Comparison of ENCODE assay signal across 25 mouse cellular contexts in genomic region chr13:112624622-112625021, GRCm38 (mm10). TPM values are rescaled to one million over a fixed set of nuclear protein-coding genes. Genes with fewer than 3 reads are reported as not detected.
"Had no signal": no experiment of that assay in that cellular context is flagged by ENCODE, and none has a peak within 500 bp of the region (broad histone marks: within the 10 kb centered on the region; RNA-seq: fewer than 3 reads in every experiment).

No protein-coding gene starts in this region.

- H3K4me1 ChIP-seq: limb, embryonic 12.5 days; limb, embryonic 15.5 days; midbrain, embryonic 12.5 days; midbrain, embryonic 15.5 days; neural tube, embryonic 12.5 days; neural tube, embryonic 15.5 days had no signal

- ATAC-seq: intestine, embryonic 16.5 days; liver, postnatal 0 days; lung, postnatal 0 days; midbrain, embryonic 15.5 days had no signal

- DNase-seq: kidney, adult 2 months; kidney, postnatal 36 days; layer of hippocampus, postnatal 36 days; left cerebral cortex, postnatal 4 days; liver, postnatal 0 days; lung, embryonic 14.5 days; retina, postnatal 1 day; right cerebral cortex, postnatal 25 days; spleen, adult 18-20 months; thymus, adult 2 months; thymus, postnatal 14 days; thymus, postnatal 4 days had no signal

- H3K27ac ChIP-seq: kidney, postnatal 0 days; limb, embryonic 12.5 days; limb, embryonic 15.5 days; liver, embryonic 14.5 days; macrophage; midbrain, embryonic 12.5 days; midbrain, embryonic 15.5 days; neural tube, embryonic 12.5 days; neural tube, embryonic 15.5 days; stomach, postnatal 0 days had no signal

- H3K4me2 ChIP-seq: limb, embryonic 12.5 days; limb, embryonic 15.5 days; liver, embryonic 11.5 days; lung, embryonic 14.5 days; midbrain, embryonic 12.5 days; midbrain, embryonic 15.5 days; neural tube, embryonic 12.5 days; neural tube, embryonic 15.5 days had no signal

- H3K9me3 ChIP-seq: limb, embryonic 12.5 days; limb, embryonic 15.5 days; midbrain, embryonic 12.5 days; midbrain, embryonic 15.5 days; neural tube, embryonic 12.5 days; neural tube, embryonic 15.5 days had no signal

- H3K9ac ChIP-seq: limb, embryonic 12.5 days; limb, embryonic 15.5 days; liver, embryonic 14.5 days; liver, postnatal 0 days; lung, embryonic 14.5 days; midbrain, embryonic 12.5 days; midbrain, embryonic 15.5 days; neural tube, embryonic 12.5 days; neural tube, embryonic 15.5 days had no signal

- H3K27me3 ChIP-seq: limb, embryonic 15.5 days; midbrain, embryonic 12.5 days; midbrain, embryonic 15.5 days; neural tube, embryonic 12.5 days; neural tube, embryonic 15.5 days had no signal

- H3K36me3 ChIP-seq: limb, embryonic 12.5 days; limb, embryonic 15.5 days; midbrain, embryonic 12.5 days; midbrain, embryonic 15.5 days; neural tube, embryonic 12.5 days; neural tube, embryonic 15.5 days had no signal

- H3K4me3 ChIP-seq: limb, embryonic 12.5 days; limb, embryonic 15.5 days; midbrain, embryonic 12.5 days; midbrain, embryonic 15.5 days; neural tube, embryonic 12.5 days; neural tube, embryonic 15.5 days had no signal

RNA-seq across cellular contexts. Expression of gene Il31ra, which starts 30.5 kb away (rescaled TPM):
- total RNA-seq: left cerebral cortex, postnatal 4 days had no signal
- polyA plus RNA-seq: limb, embryonic 12.5 days; lung, embryonic 14.5 days; lung, postnatal 0 days; macrophage; midbrain, embryonic 12.5 days; midbrain, embryonic 15.5 days had no signal
